Mouse (Mus musculus): Measurements from ENCODE around the gene Arhgap15.

DNA sequence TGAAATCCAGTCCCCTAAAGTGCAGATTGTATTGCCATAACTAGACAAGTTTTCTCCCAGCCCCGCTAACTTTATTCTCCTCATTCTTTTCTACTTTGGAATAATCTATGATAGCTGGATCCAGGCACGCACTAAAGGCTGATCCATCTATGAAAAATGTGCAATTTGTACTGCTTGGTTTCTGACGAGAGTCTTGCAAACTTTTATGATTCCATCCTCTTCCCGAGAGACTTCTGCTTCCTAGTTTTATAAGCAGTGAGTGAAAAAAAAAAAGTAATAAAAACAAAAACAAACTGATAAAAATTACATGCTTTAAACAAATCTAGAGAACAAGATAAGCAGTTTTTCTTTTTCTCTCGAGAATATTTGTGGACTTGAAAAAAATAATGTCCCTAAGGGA lies 398.9 kb downstream of the Arhgap15 start:
- no peak for TF ChIP-seq POLR2A (IDR thresholded peaks at IDR 0.05; ENCODE audit: insufficient read depth, low read depth, low read length)
- no peak for TF ChIP-seq CTCF (IDR thresholded peaks at IDR 0.05; ENCODE audit: insufficient read depth, low read depth, low read length)
